Mouse (Mus musculus): ENCODE measurements around the gene Sass6. TPM values are rescaled to one million over a fixed set of nuclear protein-coding genes. Genes with fewer than 3 reads are reported as not detected.

The Sass6 gene
- polyA plus RNA-seq, 1 experiment from 2014 or later: 13.5 TPM

GRCm38 (mm10) chr3:116634091-116634490 lies 39.3 kb downstream of the Sass6 start:
- ATAC-seq (ENCODE audit: insufficient number of reproducible peaks, insufficient read depth, low FRiP score, low read depth): no peak
- no peak overlapping the region for H3K4me3 ChIP-seq (ENCODE audit: control insufficient read depth in 1 of 2, insufficient read depth in 1 of 2, low read depth in 1 of 2, low read length in 2 of 2)
- H3K9ac ChIP-seq (ENCODE audit: low read length): no peak overlapping the region
- 94% methylated on average over 3 of the region's 3 CpGs for WGBS
- H3K9me3 ChIP-seq (ENCODE audit: control insufficient read depth, low read length): no peaks in the 10 kb centered on the region
- H3K27ac ChIP-seq (replicated peaks in 1 of 2; ENCODE audit: control insufficient read depth in 1 of 2, insufficient read depth in 1 of 2, low read depth in 2 of 2, low read length in 2 of 2): no peak overlapping the region
- H3K27me3 ChIP-seq (ENCODE audit: control insufficient read depth, insufficient read depth, low read length): no peaks in the 10 kb centered on the region
- no peak overlapping the region for H3K4me2 ChIP-seq (ENCODE audit: low read length)
- H3K36me3 ChIP-seq (ENCODE audit: control insufficient read depth, insufficient read depth, low read length): peaks cover 87% of the 10 kb centered on the region
- peaks cover 0 to 6% of the 10 kb centered on the region in 2 experiments; a peak in 1 of 4 replicates for H3K4me1 ChIP-seq (ENCODE audit: control insufficient read depth in 2 of 2, insufficient read depth in 2 of 2, low read length in 2 of 2)

DNA sequence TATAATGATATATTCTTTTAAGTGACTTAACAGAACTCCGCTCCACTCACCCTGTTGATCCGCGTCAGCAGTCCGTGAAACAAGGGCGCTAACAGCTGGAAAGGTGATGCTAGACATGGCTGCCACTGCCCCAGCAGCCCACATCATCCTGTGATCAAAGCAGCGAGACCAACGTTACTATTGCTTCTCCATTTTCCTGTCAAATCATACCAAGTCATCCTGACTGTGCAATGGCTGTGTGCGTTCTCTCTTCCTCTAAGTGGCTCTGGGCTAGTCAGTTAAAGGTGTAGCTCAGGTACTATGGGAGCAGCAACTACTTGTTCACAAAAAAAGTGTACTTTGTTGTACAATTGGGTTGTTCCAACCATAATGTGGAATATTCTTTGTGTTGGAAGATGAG lies 40.1 kb downstream of the Sass6 start:
- Histone ChIP-seq H3K4me1 (ENCODE audit: control insufficient read depth in 2 of 2, insufficient read depth in 2 of 2, low read length in 2 of 2) (peaks cover 0 to 6% of the 10 kb centered on the region in 2 experiments; a peak in 1 of 4 replicates), H3K27me3 (ENCODE audit: control insufficient read depth, insufficient read depth, low read length) (no peaks in the 10 kb centered on the region), H3K9ac (ENCODE audit: low read length) (no peak overlapping the region), H3K4me3 (ENCODE audit: control insufficient read depth in 1 of 2, insufficient read depth in 1 of 2, low read depth in 1 of 2, low read length in 2 of 2) (no peak overlapping the region), H3K9me3 (ENCODE audit: control insufficient read depth, low read length) (no peaks in the 10 kb centered on the region), H3K27ac (replicated peaks in 1 of 2; ENCODE audit: control insufficient read depth in 1 of 2, insufficient read depth in 1 of 2, low read depth in 2 of 2, low read length in 2 of 2) (no peak overlapping the region), H3K4me2 (ENCODE audit: low read length) (no peak overlapping the region), H3K36me3 (ENCODE audit: control insufficient read depth, insufficient read depth, low read length) (peaks cover 89% of the 10 kb centered on the region)
- no peak for ATAC-seq (ENCODE audit: insufficient number of reproducible peaks, insufficient read depth, low FRiP score, low read depth)
- WGBS: 84% methylated on average over 8 of the region's 8 CpGs

DNA sequence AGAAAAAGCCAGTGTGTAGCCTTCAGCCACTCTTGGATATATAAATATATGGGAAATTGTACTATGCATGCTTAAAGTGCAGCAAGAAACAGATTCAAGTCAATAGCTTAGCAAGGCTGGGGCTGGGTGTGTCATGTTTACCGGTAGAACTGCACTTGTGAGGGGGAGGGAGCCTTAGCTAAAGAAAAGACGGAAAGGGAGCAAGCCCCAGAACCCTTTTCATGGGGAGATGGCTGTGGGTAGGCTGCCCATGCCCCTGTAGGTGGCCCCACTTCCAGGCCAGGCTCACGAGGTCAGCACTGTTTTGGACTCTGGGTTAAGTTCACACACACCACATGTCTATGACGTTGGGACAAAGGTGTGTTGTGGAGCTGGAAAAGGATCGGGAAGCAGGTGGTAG lies 41.0 kb downstream of the Sass6 start:
- whole genome bisulfite sequencing: 63% methylated on average over 5 of the region's 5 CpGs
- peaks cover 0 to 1% of the 10 kb centered on the region in 2 experiments; a peak in 1 of 4 replicates for H3K4me1 ChIP-seq (ENCODE audit: control insufficient read depth in 2 of 2, insufficient read depth in 2 of 2, low read length in 2 of 2)
- ATAC-seq (ENCODE audit: insufficient number of reproducible peaks, insufficient read depth, low FRiP score, low read depth): no peak
- H3K27ac ChIP-seq (replicated peaks in 1 of 2; ENCODE audit: control insufficient read depth in 1 of 2, insufficient read depth in 1 of 2, low read depth in 2 of 2, low read length in 2 of 2): no peak overlapping the region
- no peak overlapping the region for H3K4me2 ChIP-seq (ENCODE audit: low read length)
- H3K9ac ChIP-seq (ENCODE audit: low read length): no peak overlapping the region
- H3K27me3 ChIP-seq (ENCODE audit: control insufficient read depth, insufficient read depth, low read length): no peaks in the 10 kb centered on the region
- H3K4me3 ChIP-seq (ENCODE audit: control insufficient read depth in 1 of 2, insufficient read depth in 1 of 2, low read depth in 1 of 2, low read length in 2 of 2): no peak overlapping the region
- H3K9me3 ChIP-seq (ENCODE audit: control insufficient read depth, low read length): no peaks in the 10 kb centered on the region
- H3K36me3 ChIP-seq (ENCODE audit: control insufficient read depth, insufficient read depth, low read length): peaks cover 93% of the 10 kb centered on the region

DNA sequence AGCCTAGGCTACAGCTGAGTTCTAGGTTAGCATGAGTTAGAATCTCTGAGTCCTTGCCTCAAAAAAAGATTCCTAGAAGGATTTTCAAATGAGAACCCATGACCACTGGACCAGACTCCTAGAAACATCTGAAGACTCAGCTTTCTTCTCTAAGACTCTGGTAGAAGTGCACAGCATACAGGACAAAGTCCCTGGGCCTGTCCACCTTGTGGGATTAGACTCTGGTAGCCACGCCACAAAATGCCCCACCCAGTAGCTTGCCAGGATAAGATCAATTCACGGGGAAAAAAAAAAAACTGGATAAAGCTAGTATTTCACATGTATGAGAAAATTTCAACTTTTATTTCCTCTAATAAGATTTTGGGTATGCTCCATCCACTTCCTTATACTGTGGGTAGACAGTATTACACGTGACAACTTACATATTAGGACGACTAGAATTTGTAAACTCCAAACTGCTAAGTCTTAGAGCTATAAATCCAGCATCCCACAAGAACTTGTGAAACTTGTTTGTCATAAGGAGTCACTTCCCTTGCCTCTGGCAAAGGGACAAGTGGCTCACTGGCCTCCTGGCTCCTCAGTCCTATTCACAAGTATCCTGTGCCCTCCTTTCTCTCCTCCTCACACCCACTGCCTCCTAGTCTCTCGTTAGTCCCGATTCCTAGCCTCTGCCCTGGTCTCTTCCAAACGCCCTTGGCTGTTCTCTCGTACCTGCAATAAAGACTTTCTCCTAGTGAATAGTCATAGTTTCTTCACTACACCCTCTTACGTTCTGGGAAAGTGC lies 43.1 kb downstream of the Sass6 start:
- WGBS: 87% methylated on average over 9 of the region's 9 CpGs
- ATAC-seq (ENCODE audit: insufficient number of reproducible peaks, insufficient read depth, low FRiP score, low read depth): no peak
- no peak overlapping the region for H3K4me2 ChIP-seq (ENCODE audit: low read length)
- H3K9ac ChIP-seq (ENCODE audit: low read length): no peak overlapping the region
- H3K27me3 ChIP-seq (ENCODE audit: control insufficient read depth, insufficient read depth, low read length): no peaks in the 10 kb centered on the region
- no peaks in the 10 kb centered on the region for H3K9me3 ChIP-seq (ENCODE audit: control insufficient read depth, low read length)
- no peak overlapping the region for H3K27ac ChIP-seq (replicated peaks in 1 of 2; ENCODE audit: control insufficient read depth in 1 of 2, insufficient read depth in 1 of 2, low read depth in 2 of 2, low read length in 2 of 2)
- H3K36me3 ChIP-seq (ENCODE audit: control insufficient read depth, insufficient read depth, low read length): peaks cover 97% of the 10 kb centered on the region
- no peaks in the 10 kb centered on the region for H3K4me1 ChIP-seq (ENCODE audit: control insufficient read depth in 2 of 2, insufficient read depth in 2 of 2, low read length in 2 of 2)
- no peak overlapping the region for H3K4me3 ChIP-seq (ENCODE audit: control insufficient read depth in 1 of 2, insufficient read depth in 1 of 2, low read depth in 1 of 2, low read length in 2 of 2)

- Histone ChIP-seq H3K9ac (ENCODE audit: low read length) (no peak overlapping the region), H3K4me2 (ENCODE audit: low read length) (no peak overlapping the region), H3K4me1 (ENCODE audit: control insufficient read depth in 2 of 2, insufficient read depth in 2 of 2, low read length in 2 of 2) (no peaks in the 10 kb centered on the region), H3K36me3 (ENCODE audit: control insufficient read depth, insufficient read depth, low read length) (peaks cover 97% of the 10 kb centered on the region), H3K9me3 (ENCODE audit: control insufficient read depth, low read length) (no peaks in the 10 kb centered on the region), H3K27ac (replicated peaks in 1 of 2; ENCODE audit: control insufficient read depth in 1 of 2, insufficient read depth in 1 of 2, low read depth in 2 of 2, low read length in 2 of 2) (no peak overlapping the region), H3K27me3 (ENCODE audit: control insufficient read depth, insufficient read depth, low read length) (no peaks in the 10 kb centered on the region), H3K4me3 (ENCODE audit: control insufficient read depth in 1 of 2, insufficient read depth in 1 of 2, low read depth in 1 of 2, low read length in 2 of 2) (no peak overlapping the region)
- ATAC-seq (ENCODE audit: insufficient number of reproducible peaks, insufficient read depth, low FRiP score, low read depth): no peak
- 88% methylated on average over 7 of the region's 7 CpGs for WGBS
Observed at GRCm38 (mm10) chr3:116638572-116638971, 43.8 kb downstream of the Sass6 start.

DNA sequence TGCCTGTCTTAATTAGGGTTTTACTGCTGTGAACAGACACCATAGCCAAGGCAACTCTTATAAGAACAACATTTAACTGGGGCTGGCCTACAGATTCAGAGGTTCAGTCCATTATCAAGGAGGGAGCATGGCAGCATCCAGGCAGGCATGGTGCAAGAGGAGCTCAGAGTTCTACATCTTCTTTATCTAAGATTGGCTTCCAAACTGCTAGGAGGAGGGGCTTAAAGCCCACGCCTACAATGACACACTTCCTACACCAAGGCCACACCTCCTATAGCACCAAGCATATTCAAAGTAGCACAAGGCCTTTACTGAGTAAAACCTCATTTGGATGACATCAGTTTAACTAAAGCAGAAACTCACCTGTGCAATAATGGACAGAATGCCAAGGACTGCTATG lies 45.2 kb downstream of the Sass6 start:
- peaks cover 96% of the 10 kb centered on the region for H3K36me3 ChIP-seq (ENCODE audit: control insufficient read depth, insufficient read depth, low read length)
- no peak for ATAC-seq (ENCODE audit: insufficient number of reproducible peaks, insufficient read depth, low FRiP score, low read depth)
- no peak overlapping the region for H3K9ac ChIP-seq (ENCODE audit: low read length)
- H3K27ac ChIP-seq (replicated peaks in 1 of 2; ENCODE audit: control insufficient read depth in 1 of 2, insufficient read depth in 1 of 2, low read depth in 2 of 2, low read length in 2 of 2): no peak overlapping the region
- no peaks in the 10 kb centered on the region for H3K27me3 ChIP-seq (ENCODE audit: control insufficient read depth, insufficient read depth, low read length)
- WGBS: 74% methylated on average over 1 of the region's 1 CpGs
- H3K9me3 ChIP-seq (ENCODE audit: control insufficient read depth, low read length): no peaks in the 10 kb centered on the region
- no peaks in the 10 kb centered on the region for H3K4me1 ChIP-seq (ENCODE audit: control insufficient read depth in 2 of 2, insufficient read depth in 2 of 2, low read length in 2 of 2)
- H3K4me2 ChIP-seq (ENCODE audit: low read length): no peak overlapping the region
- H3K4me3 ChIP-seq (ENCODE audit: control insufficient read depth in 1 of 2, insufficient read depth in 1 of 2, low read depth in 1 of 2, low read length in 2 of 2): no peak overlapping the region

DNA sequence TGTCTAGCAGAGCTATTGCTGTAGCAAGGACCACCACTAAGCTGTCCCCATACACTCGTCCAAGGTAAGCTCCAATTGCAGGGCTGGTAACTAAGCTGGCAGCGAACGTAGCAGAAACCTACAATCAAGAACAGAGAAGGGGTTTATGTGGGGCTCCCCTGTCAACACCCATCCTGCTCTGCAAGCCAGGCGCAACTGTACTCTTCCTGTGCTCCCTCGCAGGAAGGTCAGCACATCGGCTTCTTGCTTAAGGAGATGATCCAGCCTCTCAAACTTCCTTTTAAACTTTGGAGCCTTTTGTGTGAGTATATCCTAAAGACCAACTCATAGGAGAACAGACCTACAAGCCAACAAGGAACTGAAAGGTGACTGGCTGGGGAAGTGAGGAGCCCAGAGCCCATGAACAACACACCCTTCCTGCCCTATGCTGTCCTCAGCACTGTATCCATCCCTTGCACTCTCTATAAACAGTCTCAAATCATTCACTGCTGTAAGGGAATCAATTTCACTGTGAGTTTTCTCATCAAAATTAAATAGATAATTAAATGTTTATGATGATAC lies 47.1 kb downstream of the Sass6 start:
- no peak for ATAC-seq (ENCODE audit: insufficient number of reproducible peaks, insufficient read depth, low FRiP score, low read depth)
- Histone ChIP-seq H3K9ac (ENCODE audit: low read length) (no peak overlapping the region), H3K27me3 (ENCODE audit: control insufficient read depth, insufficient read depth, low read length) (no peaks in the 10 kb centered on the region), H3K27ac (replicated peaks in 1 of 2; ENCODE audit: control insufficient read depth in 1 of 2, insufficient read depth in 1 of 2, low read depth in 2 of 2, low read length in 2 of 2) (no peak overlapping the region), H3K4me2 (ENCODE audit: low read length) (no peak overlapping the region), H3K4me1 (ENCODE audit: control insufficient read depth in 2 of 2, insufficient read depth in 2 of 2, low read length in 2 of 2) (no peaks in the 10 kb centered on the region), H3K9me3 (ENCODE audit: control insufficient read depth, low read length) (no peaks in the 10 kb centered on the region), H3K36me3 (ENCODE audit: control insufficient read depth, insufficient read depth, low read length) (peaks cover 96% of the 10 kb centered on the region), H3K4me3 (ENCODE audit: control insufficient read depth in 1 of 2, insufficient read depth in 1 of 2, low read depth in 1 of 2, low read length in 2 of 2) (no peak overlapping the region)
- WGBS: 81% methylated on average over 6 of the region's 6 CpGs

All from heart, embryonic 14.5 days (tissue).